23 mouse cellular contexts compared by ENCODE assay signal in genomic region chr3:37516379-37516778, GRCm38 (mm10).
DNase-seq lines count a peak whose midpoint lies in the region; ATAC-seq and TF ChIP-seq lines count a peak whose summit lies in the region.
"Had no signal": no experiment of that assay in that cellular context is flagged by ENCODE, and none has a peak within 500 bp of the region (broad histone marks: within the 10 kb centered on the region; RNA-seq: fewer than 3 reads in every experiment).

No protein-coding gene starts in this region.

- no peaks in the 10 kb centered on the region for H3K9me3 ChIP-seq in liver, embryonic 12.5 days (replicated peaks)
- no peaks in the 10 kb centered on the region for H3K9me3 ChIP-seq in liver, postnatal 0 days (ENCODE audit: low read length)
- no peaks in the 10 kb centered on the region for H3K9me3 ChIP-seq in liver, embryonic 14.5 days (ENCODE audit: control insufficient read depth, low read length)
- H3K9me3 ChIP-seq in liver, embryonic 11.5 days (ENCODE audit: control insufficient read depth, low read length), result no peaks in the 10 kb centered on the region
- H3K9me3 ChIP-seq: embryonic facial prominence, embryonic 10.5 days; embryonic facial prominence, embryonic 12.5 days; forebrain, embryonic 13.5 days; forebrain, embryonic 15.5 days; G1E had no signal

- no peaks in the 10 kb centered on the region for H3K27me3 ChIP-seq in liver, embryonic 12.5 days (replicated peaks)
- no peaks in the 10 kb centered on the region for H3K27me3 ChIP-seq in liver, postnatal 0 days (ENCODE audit: insufficient read depth, low read length)
- H3K27me3 ChIP-seq in liver, embryonic 14.5 days (ENCODE audit: control insufficient read depth, insufficient read depth, low read length), result no peaks in the 10 kb centered on the region
- no peaks in the 10 kb centered on the region for H3K27me3 ChIP-seq in liver, embryonic 11.5 days (replicated peaks; ENCODE audit: control insufficient read depth, insufficient read depth, low read length)
- H3K27me3 ChIP-seq: CH12.LX; embryonic facial prominence, embryonic 12.5 days; forebrain, embryonic 13.5 days; forebrain, embryonic 15.5 days; Patski had no signal

- H3K4me3 ChIP-seq in liver, embryonic 12.5 days, result no peak overlapping the region
- no peak overlapping the region for H3K4me3 ChIP-seq in liver, postnatal 0 days (ENCODE audit: low read depth, low read length)
- H3K4me3 ChIP-seq in liver, embryonic 14.5 days (ENCODE audit: insufficient read depth in 1 of 2, low read depth in 2 of 2, low read length in 2 of 2), result no peak overlapping the region
- H3K4me3 ChIP-seq in liver, embryonic 11.5 days (ENCODE audit: low read depth, low read length), result no peak overlapping the region
- H3K4me3 ChIP-seq: embryonic facial prominence, embryonic 10.5 days; embryonic facial prominence, embryonic 12.5 days; forebrain, embryonic 13.5 days; forebrain, embryonic 15.5 days had no signal

- H3K4me1 ChIP-seq in liver, embryonic 12.5 days, result peaks cover 69% of the 10 kb centered on the region
- peaks cover 10% of the 10 kb centered on the region for H3K4me1 ChIP-seq in liver, postnatal 0 days (ENCODE audit: insufficient read depth)
- H3K4me1 ChIP-seq in liver, embryonic 14.5 days (replicated peaks; ENCODE audit: control insufficient read depth in 2 of 2, insufficient read depth in 2 of 2, low read length in 1 of 2), result peaks cover 28 to 33% of the 10 kb centered on the region in 2 experiments
- peaks cover 11% of the 10 kb centered on the region for H3K4me1 ChIP-seq in liver, embryonic 11.5 days (replicated peaks; ENCODE audit: control insufficient read depth, insufficient read depth, low read length)
- H3K4me1 ChIP-seq: embryonic facial prominence, embryonic 12.5 days; forebrain, embryonic 13.5 days; forebrain, embryonic 15.5 days had no signal

- peak; percentile 52; the same call in 1 of the 2 replicates for ATAC-seq in liver, embryonic 12.5 days
- ATAC-seq in liver, postnatal 0 days, result no peak
- ATAC-seq in liver, embryonic 14.5 days (ENCODE audit: insufficient read depth), result no peak
- no peak for ATAC-seq in liver, embryonic 11.5 days (replicated peaks; ENCODE audit: low FRiP score)
- no peak for ATAC-seq in granulocyte monocyte progenitor cell, adult 5-6 weeks (replicated peaks; ENCODE audit: poor library complexity, severe bottlenecking)
- ATAC-seq: activated CD4-positive, CD25-positive, alpha-beta regulatory T cell, adult 4 months; CD4-positive, CD25-positive, alpha-beta regulatory T cell, adult 4 months; forebrain, embryonic 13.5 days; forebrain, embryonic 15.5 days; Patski had no signal

- TF ChIP-seq CTCF in liver, postnatal 0 days (IDR thresholded peaks at IDR 0.05; ENCODE audit: low read depth), result no peak
- TF ChIP-seq CTCF in liver, embryonic 14.5 days (IDR thresholded peaks at IDR 0.05; ENCODE audit: low read depth), result no peak

- no peak for DNase-seq in liver, postnatal 0 days
- DNase-seq in liver, embryonic 14.5 days (ENCODE audit: low read depth in 3 of 3, low spot score in 3 of 3), result no peak
- DNase-seq in liver, embryonic 11.5 days (ENCODE audit: low spot score), result no peak
- DNase-seq: adrenal gland, adult 8-10 months; adrenal gland, postnatal 14 days; adrenal gland, postnatal 36 days; B cell, adult 2 months; cerebellum, adult 11-12 months; cerebellum, adult 2 months; cerebellum, adult 9-10 months; cerebellum, postnatal 10 days; cerebellum, postnatal 25 days had no signal

- peak overlapping the region; percentile 22; the same call in 1 of the 2 replicates for H3K9ac ChIP-seq in liver, embryonic 12.5 days
- no peak overlapping the region for H3K9ac ChIP-seq in liver, postnatal 0 days (replicated peaks)
- H3K9ac ChIP-seq in liver, embryonic 14.5 days (replicated peaks), result no peak overlapping the region
- H3K9ac ChIP-seq in liver, embryonic 11.5 days (ENCODE audit: low read depth, low read length), result no peak overlapping the region
- H3K9ac ChIP-seq: embryonic facial prominence, embryonic 12.5 days; forebrain, embryonic 13.5 days; forebrain, embryonic 15.5 days had no signal

- H3K36me3 ChIP-seq in liver, embryonic 12.5 days, result no peaks in the 10 kb centered on the region
- H3K36me3 ChIP-seq in liver, postnatal 0 days (replicated peaks; ENCODE audit: insufficient read depth, low read length), result no peaks in the 10 kb centered on the region
- H3K36me3 ChIP-seq in liver, embryonic 14.5 days (replicated peaks; ENCODE audit: control insufficient read depth, insufficient read depth, low read depth), result no peaks in the 10 kb centered on the region
- H3K36me3 ChIP-seq in liver, embryonic 11.5 days (ENCODE audit: control insufficient read depth, insufficient read depth, low read length), result no peaks in the 10 kb centered on the region
- H3K36me3 ChIP-seq: embryonic facial prominence, embryonic 10.5 days; embryonic facial prominence, embryonic 12.5 days; forebrain, embryonic 15.5 days had no signal

- peak overlapping the region; percentile 64 for H3K27ac ChIP-seq in liver, embryonic 12.5 days
- H3K27ac ChIP-seq in liver, postnatal 0 days (ENCODE audit: low read depth), result no peak overlapping the region
- peak overlapping the region; percentile 38 for H3K27ac ChIP-seq in liver, embryonic 14.5 days
- H3K27ac ChIP-seq in liver, embryonic 11.5 days (ENCODE audit: low read depth, low read length), result no peak overlapping the region
- H3K27ac ChIP-seq: embryonic facial prominence, embryonic 10.5 days; embryonic facial prominence, embryonic 12.5 days; forebrain, embryonic 13.5 days; forebrain, embryonic 15.5 days had no signal

- no peak for TF ChIP-seq EP300 in liver, postnatal 0 days (IDR thresholded peaks at IDR 0.05; ENCODE audit: low read depth)
- no peak for TF ChIP-seq EP300 in liver, embryonic 14.5 days (IDR thresholded peaks at IDR 0.05; ENCODE audit: low read depth)

- 74% methylated on average over 2 of the region's 2 CpGs for WGBS in liver, embryonic 12.5 days (ENCODE audit: insufficient replicate concordance)
- 78% methylated on average over 2 of the region's 2 CpGs for WGBS in liver, postnatal 0 days (ENCODE audit: insufficient replicate concordance)
- WGBS in liver, embryonic 14.5 days (ENCODE audit: insufficient replicate concordance), result 64% methylated on average over 2 of the region's 2 CpGs
- WGBS in liver, embryonic 11.5 days, result 83% methylated on average over 2 of the region's 2 CpGs

- H3K4me2 ChIP-seq in liver, embryonic 12.5 days, result no peak overlapping the region
- no peak overlapping the region for H3K4me2 ChIP-seq in liver, postnatal 0 days (ENCODE audit: low read depth, low read length)
- no peak overlapping the region for H3K4me2 ChIP-seq in liver, embryonic 14.5 days (ENCODE audit: low read depth)
- H3K4me2 ChIP-seq in liver, embryonic 11.5 days, result no peak overlapping the region
- H3K4me2 ChIP-seq: embryonic facial prominence, embryonic 12.5 days; forebrain, embryonic 13.5 days; forebrain, embryonic 15.5 days had no signal

Comparison
In these comparisons a context has a peak if more than half of its experiments do, and no peak if none do; other contexts are left out.
1. H3K27ac ChIP-seq: peak in liver, embryonic 12.5 days (single experiment) and liver, embryonic 14.5 days (single experiment); none in liver, postnatal 0 days (single experiment) and liver, embryonic 11.5 days (single experiment).